Mouse (Mus musculus) adrenal gland, postnatal 25 days (tissue): Measurements from ENCODE around the gene Bsn. TPM values are rescaled to one million over a fixed set of nuclear protein-coding genes. Genes with fewer than 3 reads are reported as not detected.

Experiments used
- DNase-seq: peaks from one replicate; pipeline ENCODE4 v3.0.0; 2021; ENCODE audit warnings: mixed read lengths
- microRNA-seq, 2 experiments: library from miRNA; unstranded; fragments of <30 nt; microRNA quantifications; one replicate each; pipeline ENCODE4 v1.2.0; 2021
- total RNA-seq: library from RNA; stranded (reverse); gene quantifications from 2 replicates; pipeline ENCODE4 v1.2.3, GENCODE M21; 2021

Bsn gene
- total RNA-seq, 1 experiment from 2014 or later = 10.0 TPM

GRCm38 (mm10) chr9:108054331-108055040 lies 135.7 kb downstream of the Bsn start:
- no peak for DNase-seq

GRCm38 (mm10) chr9:108053665-108054225 lies 136.4 kb downstream of the Bsn start:
- DNase-seq = no peak

GRCm38 (mm10) chr9:108052885-108053664 lies 137.1 kb downstream of the Bsn start, which contains the start of gene Amigo3:
Gene Amigo3 (plus strand): TSS chr9:108053159.
- peak; percentile 95 for DNase-seq

GRCm38 (mm10) chr9:108052411-108052810 lies 137.8 kb downstream of the Bsn start:
- no peak for DNase-seq

- no peak for DNase-seq
Measured at GRCm38 (mm10) chr9:108051931-108052220, 138.3 kb downstream of the Bsn start.

- DNase-seq = no peak
Measured at GRCm38 (mm10) chr9:108051184-108051930, 138.8 kb downstream of the Bsn start.

GRCm38 (mm10) chr9:108049561-108050251 lies 140.5 kb downstream of the Bsn start:
- DNase-seq = no peak

GRCm38 (mm10) chr9:108049016-108049455 lies 141.1 kb downstream of the Bsn start, which contains the start of gene Gmppb:
Gene Gmppb (plus strand): TSS chr9:108049242.
- DNase-seq = peak; percentile 95

GRCm38 (mm10) chr9:108048566-108048955 lies 141.6 kb downstream of the Bsn start:
- DNase-seq = no peak

- DNase-seq = no peak
Measured at GRCm38 (mm10) chr9:108047601-108048565, 142.3 kb downstream of the Bsn start.

- DNase-seq = no peak
Measured at GRCm38 (mm10) chr9:108046582-108046981, 143.6 kb downstream of the Bsn start.

Small RNA genes lying within 50 kb of the gene (microRNA-seq; reads per million reads assigned to microRNA genes)
- 0 reads per million in 2 experiments for gene Gm47303
- 0 to 0.71 reads per million in 2 experiments for gene Mir7088

Other genes starting within 250 kb of the Bsn start
- gene Traip, start 240.2 kb downstream of the Bsn start, total RNA-seq = 5.1 and 5.3 TPM in 2 replicates
- 19.0 and 22.2 TPM in 2 replicates for gene Uba7, start 214.9 kb downstream of the Bsn start, total RNA-seq
- 0.46 TPM in 1 of 2 replicates, not detected in the other for gene Gm20661, start 207.3 kb downstream of the Bsn start, total RNA-seq
- 5.7 and 6.4 TPM in 2 replicates for gene Inka1, start 204.5 kb downstream of the Bsn start, total RNA-seq
- gene Cdhr4, start 197.9 kb downstream of the Bsn start, total RNA-seq = 1.8 and 3.1 TPM in 2 replicates
- 2.8 TPM in 1 of 2 replicates, not detected in the other for gene Gm20662, start 194.0 kb downstream of the Bsn start, total RNA-seq
- gene Ip6k1, start 187.9 kb downstream of the Bsn start, total RNA-seq = 118 and 139 TPM in 2 replicates
- 18.1 and 22.1 TPM in 2 replicates for gene Gmppb, start 141.1 kb downstream of the Bsn start, total RNA-seq
- gene Amigo3, start 137.2 kb downstream of the Bsn start, total RNA-seq = 3.5 and 9.6 TPM in 2 replicates
- gene Mst1, start 109.9 kb downstream of the Bsn start, total RNA-seq = 0.39 and 2.7 TPM in 2 replicates
- 85.0 and 87.0 TPM in 2 replicates for gene Rnf123, start 107.0 kb downstream of the Bsn start, total RNA-seq
- gene Apeh, start 95.8 kb downstream of the Bsn start, total RNA-seq = 100 and 123 TPM in 2 replicates
- 127 and 146 TPM in 2 replicates for gene Dag1, start 73.6 kb upstream of the Bsn start, total RNA-seq
- 17.8 and 22.3 TPM in 2 replicates for gene Nicn1, start 100.0 kb upstream of the Bsn start, total RNA-seq
- gene Amt, start 106.5 kb upstream of the Bsn start, total RNA-seq = 5.2 and 7.0 TPM in 2 replicates
- gene Rhoa, start 115.7 kb upstream of the Bsn start, total RNA-seq = 358 and 378 TPM in 2 replicates
- gene Tcta, start 115.8 kb upstream of the Bsn start, total RNA-seq = 38.9 and 49.8 TPM in 2 replicates
- 711 and 722 TPM in 2 replicates for gene Gpx1, start 148.5 kb upstream of the Bsn start, total RNA-seq
- gene Usp4, start 157.5 kb upstream of the Bsn start, total RNA-seq = 113 and 114 TPM in 2 replicates
- gene 1700102P08Rik, start 202.4 kb upstream of the Bsn start, total RNA-seq = 1.5 and 1.7 TPM in 2 replicates
- not detected in 2 replicates for gene Ccdc36, start 238.1 kb upstream of the Bsn start, total RNA-seq
- gene BC048562, start 246.1 kb upstream of the Bsn start, total RNA-seq = not detected in 2 replicates